Mouse (Mus musculus) CH12.LX (cell line): ENCODE data around the gene Kcng4. TPM values are rescaled to one million over a fixed set of nuclear protein-coding genes. Genes with fewer than 3 reads are reported as not detected.

ENCODE experiments used
- DNase-seq: peaks from one replicate; pipeline ENCODE4 v3.0.0-alpha.2; 2013; ENCODE audit errors: extremely low read depth
- H3K27ac ChIP-seq: 2 replicates; pipeline ENCODE4 v1.5.1; 2012; ENCODE audit warnings: low read depth, mild to moderate bottlenecking, control low read depth, moderate library complexity; ENCODE audit not compliant: insufficient read depth
- H3K27me3 ChIP-seq: replicated peaks from 2 replicates; pipeline ENCODE3; 2012; ENCODE audit warnings: inconsistent platforms
- H3K36me3 ChIP-seq, 2 experiments: replicated peaks in 1 of 2; 2 replicates each; pipeline versions ENCODE3 to v1.6.1; 2012; ENCODE audit warnings: inconsistent platforms in 1 of 2, low read length in 1 of 2, mild to moderate bottlenecking in 1 of 2, mixed read lengths in 1 of 2, moderate library complexity in 1 of 2; ENCODE audit not compliant: control insufficient read depth in 1 of 2, insufficient read depth in 1 of 2
- H3K4me1 ChIP-seq, 2 experiments: 2 replicates each; pipeline ENCODE4 v1.6.1; 2012; ENCODE audit warnings: inconsistent platforms in 1 of 2, moderate library complexity in 1 of 2; ENCODE audit not compliant: insufficient read depth in 2 of 2, control insufficient read depth in 1 of 2
- H3K4me2 ChIP-seq: 2 replicates; pipeline ENCODE4 v1.6.1; 2012; ENCODE audit warnings: low read depth, mild to moderate bottlenecking, control low read depth; ENCODE audit not compliant: poor library complexity, insufficient read depth, severe bottlenecking
- H3K4me3 ChIP-seq, 3 experiments: fragments of 150-350 bp in 1 of 3; sonication (generic) in 1 of 3; replicated peaks in 1 of 3; 2 replicates each; pipeline versions ENCODE3 to v1.5.1; 2011 to 2012; ENCODE audit warnings: low read depth in 2 of 3, low read length in 2 of 3, mild to moderate bottlenecking in 2 of 3, moderate library complexity in 2 of 3, control low read depth in 1 of 3, improper control_type of control experiment in 1 of 3, inconsistent platforms in 1 of 3, mixed read lengths in 1 of 3; ENCODE audit not compliant: poor library complexity in 1 of 3
- H3K79me2 ChIP-seq: replicated peaks from 2 replicates; pipeline ENCODE4 v1.6.1; 2012; ENCODE audit warnings: mild to moderate bottlenecking, moderate library complexity; ENCODE audit not compliant: control insufficient read depth, poor library complexity, insufficient read depth, severe bottlenecking; ENCODE audit errors: extremely low read depth
- H3K9ac ChIP-seq: 2 replicates; pipeline ENCODE4 v1.6.1; 2012; ENCODE audit warnings: low read depth, mild to moderate bottlenecking, control low read depth, moderate library complexity; ENCODE audit not compliant: insufficient read depth
- H3K9me3 ChIP-seq: replicated peaks from 2 replicates; pipeline ENCODE3; 2012; ENCODE audit warnings: low read length, inconsistent platforms, mixed read lengths
- BHLHE40 ChIP-seq: IDR thresholded peaks from 2 replicates; pipeline ENCODE4 v1.6.1; 2011; ENCODE audit warnings: mild to moderate bottlenecking, low read depth, low read length, improper control_type of control experiment
- CHD1 ChIP-seq: IDR thresholded peaks from 2 replicates; pipeline ENCODE4 v1.6.1; 2012; ENCODE audit warnings: low read depth, low read length, improper control_type of control experiment, inconsistent platforms
- CTCF ChIP-seq, 2 experiments: IDR thresholded peaks in 1 of 2; conservative IDR thresholded peaks in 1 of 2; 2 replicates each; pipeline ENCODE4 v1.5.1; 2011 to 2012; ENCODE audit warnings: low read depth in 2 of 2, low read length in 2 of 2, improper control_type of control experiment in 1 of 2, inconsistent platforms in 1 of 2, mild to moderate bottlenecking in 1 of 2, moderate library complexity in 1 of 2
- E2F4 ChIP-seq: IDR thresholded peaks from 2 replicates; pipeline ENCODE4 v1.6.1; 2011; ENCODE audit warnings: low read depth, low read length, improper control_type of control experiment; ENCODE audit not compliant: insufficient replicate concordance
- ELF1 ChIP-seq: IDR thresholded peaks from 2 replicates; pipeline ENCODE4 v1.6.1; 2014; ENCODE audit warnings: low read depth, mild to moderate bottlenecking, inconsistent platforms, low read length, improper control_type of control experiment
- EP300 ChIP-seq: IDR thresholded peaks from 2 replicates; pipeline ENCODE4 v1.6.1; 2011; ENCODE audit warnings: low read length, improper control_type of control experiment
- GABPA ChIP-seq: IDR thresholded peaks from 2 replicates; pipeline ENCODE4 v1.6.1; 2012; ENCODE audit warnings: low read depth, low read length, improper control_type of control experiment, inconsistent platforms; ENCODE audit not compliant: insufficient replicate concordance
- HCFC1 ChIP-seq: IDR thresholded peaks from 2 replicates; pipeline ENCODE4 v1.6.1; 2012; ENCODE audit warnings: low read depth, mild to moderate bottlenecking, inconsistent platforms, low read length, improper control_type of control experiment
- IRF4 ChIP-seq: IDR thresholded peaks from 2 replicates; pipeline ENCODE4 v1.6.1; 2014; ENCODE audit warnings: low read depth, mild to moderate bottlenecking, inconsistent platforms, low read length, improper control_type of control experiment
- MAFK ChIP-seq: IDR thresholded peaks from 2 replicates; pipeline ENCODE4 v1.6.1; 2011; ENCODE audit warnings: low read length, improper control_type of control experiment; ENCODE audit not compliant: insufficient replicate concordance
- MAZ ChIP-seq: IDR thresholded peaks from 2 replicates; pipeline ENCODE4 v1.6.1; 2012; ENCODE audit warnings: low read depth, mild to moderate bottlenecking, inconsistent platforms, low read length, improper control_type of control experiment, moderate library complexity
- MEF2A ChIP-seq: IDR thresholded peaks from 2 replicates; pipeline ENCODE4 v1.6.1; 2014; ENCODE audit warnings: low read depth, mild to moderate bottlenecking, inconsistent platforms, low read length, improper control_type of control experiment, borderline replicate concordance
- MXI1 ChIP-seq: IDR thresholded peaks from 2 replicates; pipeline ENCODE4 v1.6.1; 2011; ENCODE audit warnings: mild to moderate bottlenecking, low read depth, low read length, improper control_type of control experiment
- MYC ChIP-seq: IDR thresholded peaks from 2 replicates; pipeline ENCODE4 v1.6.1; 2011; ENCODE audit warnings: low read depth, mild to moderate bottlenecking, improper control_type of control experiment, low read length
- PAX5 ChIP-seq: IDR thresholded peaks from 2 replicates; pipeline ENCODE4 v1.6.1; 2012; ENCODE audit warnings: low read length, inconsistent platforms, mixed read lengths
- POLR2A ChIP-seq: IDR thresholded peaks from 2 replicates; pipeline ENCODE4 v1.6.1; 2011; ENCODE audit warnings: low read depth, mild to moderate bottlenecking, improper control_type of control experiment, low read length
- POLR2AphosphoS2 ChIP-seq: IDR thresholded peaks from 2 replicates; pipeline ENCODE4 v1.6.1; 2011; ENCODE audit warnings: low read depth, low read length, improper control_type of control experiment
- RAD21 ChIP-seq: IDR thresholded peaks from 2 replicates; pipeline ENCODE4 v1.6.1; 2011; ENCODE audit warnings: low read depth, mild to moderate bottlenecking, low read length, improper control_type of control experiment, moderate library complexity
- RCOR1 ChIP-seq: conservative IDR thresholded peaks from 2 replicates; pipeline ENCODE4 v1.6.1; 2012; ENCODE audit warnings: low read depth, mild to moderate bottlenecking, inconsistent platforms, low read length, improper control_type of control experiment
- SIN3A ChIP-seq: IDR thresholded peaks from 2 replicates; pipeline ENCODE4 v1.6.1; 2012; ENCODE audit warnings: low read length, improper control_type of control experiment, inconsistent platforms
- SMC3 ChIP-seq: IDR thresholded peaks from 2 replicates; pipeline ENCODE4 v1.6.1; 2011; ENCODE audit warnings: low read depth, low read length, improper control_type of control experiment
- TBP ChIP-seq: conservative IDR thresholded peaks from 2 replicates; pipeline ENCODE4 v1.6.1; 2011; ENCODE audit warnings: low read depth, low read length, improper control_type of control experiment
- TCF12 ChIP-seq: IDR thresholded peaks from 2 replicates; pipeline ENCODE4 v1.6.1; 2014; ENCODE audit warnings: low read depth, mild to moderate bottlenecking, inconsistent platforms, low read length, improper control_type of control experiment
- UBTF ChIP-seq: IDR thresholded peaks from 2 replicates; pipeline ENCODE4 v1.6.1; 2012; ENCODE audit warnings: low read depth, mild to moderate bottlenecking, inconsistent platforms, low read length, improper control_type of control experiment, moderate library complexity
- USF1 ChIP-seq: IDR thresholded peaks from 2 replicates; pipeline ENCODE4 v1.6.1; 2014; ENCODE audit warnings: low read depth, mild to moderate bottlenecking, inconsistent platforms, low read length, improper control_type of control experiment
- USF2 ChIP-seq: conservative IDR thresholded peaks from 2 replicates; pipeline ENCODE4 v1.6.1; 2011; ENCODE audit warnings: low read depth, low read length, improper control_type of control experiment
- ZC3H11A ChIP-seq: IDR thresholded peaks from 2 replicates; pipeline ENCODE4 v1.6.1; 2012; ENCODE audit warnings: low read depth, mild to moderate bottlenecking, inconsistent platforms, low read length, improper control_type of control experiment
- ZKSCAN1 ChIP-seq: IDR thresholded peaks from 2 replicates; pipeline ENCODE4 v1.6.1; 2012; ENCODE audit warnings: low read depth, inconsistent platforms, low read length, improper control_type of control experiment, borderline replicate concordance
- ZNF384 ChIP-seq: IDR thresholded peaks from 2 replicates; pipeline ENCODE4 v1.6.1; 2012; ENCODE audit warnings: low read depth, low read length, improper control_type of control experiment, inconsistent platforms
- dilution Hi-C: fragments of 300-500 bp; cut with MboI; formaldehyde crosslinking; loops from 2 replicates; pipeline ENCODE4 v1.14.3; 2020; ENCODE audit warnings: low sequenced_read_pairs; ENCODE audit not compliant: extremely low pct_unique_long_range_greater_than_20kb, extremely low pct_ligation_motif_present
- in situ Hi-C: fragments of 300-500 bp; cut with MboI; formaldehyde crosslinking; loops from 3 replicates; pipeline ENCODE4 v1.14.3; 2019; ENCODE audit warnings: low sequenced_read_pairs, low pct_ligation_motif_present, low pct_unique_long_range_greater_than_20kb, mixed read lengths
- polyA plus RNA-seq: library from polyadenylated mRNA; unstranded; fragments of >175 nt; gene quantifications from 2 replicates; pipeline ENCODE4 v1.2.1, GENCODE M21; 2012; ENCODE audit warnings: low read depth; ENCODE audit not compliant: insufficient read length
- total RNA-seq, 2 experiments: library from RNA; depleted of rRNA; stranded (reverse); fragments of 300-350 nt in 1 of 2; fragments of >200 nt in 1 of 2; gene quantifications; 2 replicates each; pipeline ENCODE4 v1.2.3; 2012 to 2014

Gene Kcng4
- total and polyA plus RNA-seq, 3 experiments: not detected

DNA sequence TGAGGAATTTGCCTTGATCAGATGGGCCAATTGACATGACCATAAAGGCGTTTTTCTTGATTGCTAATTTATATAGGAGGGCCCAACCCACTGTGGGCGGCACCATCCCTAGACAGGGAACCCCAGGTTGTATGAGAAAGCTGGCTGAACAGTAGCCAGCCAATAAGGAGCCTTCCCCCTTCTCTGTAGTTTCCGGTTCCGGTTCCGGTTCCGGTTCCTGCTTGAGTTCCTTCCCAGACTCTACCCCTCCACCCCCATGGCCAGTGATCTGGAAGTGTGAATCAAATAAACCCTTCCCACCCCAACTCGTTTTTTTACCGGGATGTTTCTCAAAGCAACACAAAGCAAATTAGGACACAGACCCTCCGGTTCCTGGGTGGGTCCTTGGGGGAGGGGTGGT, 3.2 kb downstream of the Kcng4 start:
- no peak overlapping the region for H3K27ac ChIP-seq
- H3K36me3 ChIP-seq: no peaks in the 10 kb centered on the region
- dilution Hi-C loops: no loop called here
- no peak overlapping the region for H3K9ac ChIP-seq
- H3K4me3 ChIP-seq: no peak overlapping the region
- no peaks in the 10 kb centered on the region for H3K9me3 ChIP-seq
- H3K4me1 ChIP-seq: peaks cover 0 to 11% of the 10 kb centered on the region in 2 experiments; a peak in 3 of 4 replicates
- no peak for DNase-seq
- H3K79me2 ChIP-seq: no peaks in the 10 kb centered on the region
- TF ChIP-seq ELF1 (no peak), USF2 (no peak), RCOR1 (no peak), PAX5 (no peak), SMC3 (no peak), UBTF (no peak), POLR2AphosphoS2 (no peak), MYC (no peak), E2F4 (no peak), MXI1 (no peak), ZC3H11A (no peak), TCF12 (no peak), BHLHE40 (no peak), CTCF (conservative IDR thresholded peaks at IDR 0.05 in 1 of 2, IDR thresholded peaks at IDR 0.05 in 1 of 2; ENCODE audit: low read depth in 2 of 2, low read length in 2 of 2) (no peak), TBP (no peak), MAFK (no peak)
- in situ Hi-C loops: no loop called here
- H3K4me2 ChIP-seq: no peak overlapping the region
- peaks cover 87% of the 10 kb centered on the region for H3K27me3 ChIP-seq

- DNase-seq: no peak
- H3K4me1 ChIP-seq: peaks cover 0 to 11% of the 10 kb centered on the region in 2 experiments; a peak in 3 of 4 replicates
- H3K9me3 ChIP-seq: no peaks in the 10 kb centered on the region
- H3K27ac ChIP-seq: no peak overlapping the region
- dilution Hi-C loops: no loop called here
- in situ Hi-C loops: no loop called here
- H3K79me2 ChIP-seq: no peaks in the 10 kb centered on the region
- H3K36me3 ChIP-seq: no peaks in the 10 kb centered on the region
- no peak overlapping the region for H3K4me2 ChIP-seq
- H3K27me3 ChIP-seq: peaks cover 77% of the 10 kb centered on the region
- TF ChIP-seq RAD21: no peak
- no peak for TF ChIP-seq SIN3A
- TF ChIP-seq CHD1: no peak
- no peak for TF ChIP-seq ELF1
- no peak for TF ChIP-seq GABPA
- TF ChIP-seq UBTF: no peak
- no peak for TF ChIP-seq IRF4
- no peak for TF ChIP-seq MAZ
- no peak for TF ChIP-seq PAX5
- no peak for TF ChIP-seq CTCF (conservative IDR thresholded peaks at IDR 0.05 in 1 of 2, IDR thresholded peaks at IDR 0.05 in 1 of 2; ENCODE audit: low read depth in 2 of 2, low read length in 2 of 2)
- no peak for TF ChIP-seq EP300
- no peak for TF ChIP-seq POLR2A
- TF ChIP-seq ZKSCAN1: no peak
- TF ChIP-seq BHLHE40: no peak
- TF ChIP-seq HCFC1: no peak
- no peak for TF ChIP-seq MEF2A
- no peak for TF ChIP-seq USF1
- TF ChIP-seq ZNF384: no peak
- TF ChIP-seq ZC3H11A: no peak
- no peak for TF ChIP-seq USF2
- H3K9ac ChIP-seq: no peak overlapping the region
- H3K4me3 ChIP-seq: no peak overlapping the region
Measured at GRCm38 (mm10) chr8:119630841-119631240, 4.6 kb downstream of the Kcng4 start.
